Mouse (Mus musculus) stomach, embryonic 16.5 days (tissue): ENCODE results near the gene Aoah. TPM values are rescaled to one million over a fixed set of nuclear protein-coding genes. Genes with fewer than 3 reads are reported as not detected.

Experiments
- ATAC-seq: fragments of 200-750 bp; cut with Nextera tagmentation; 2 replicates; pipeline ENCODE4 v1.8.0; 2017; ENCODE audit warnings: moderate number of reproducible peaks, moderate TSS enrichment; ENCODE audit not compliant: insufficient read depth, low FRiP score
- H3K27ac ChIP-seq: fragments of 300-500 bp; sonication (generic); 2 replicates; pipeline ENCODE4 v1.5.1; 2014; ENCODE audit warnings: low read length
- H3K27me3 ChIP-seq: fragments of 300-500 bp; sonication (generic); 2 replicates; pipeline ENCODE4 v1.6.1; 2014; ENCODE audit warnings: low read length, control low read depth, mixed read lengths; ENCODE audit not compliant: control insufficient read depth, insufficient read depth
- H3K36me3 ChIP-seq: fragments of 300-500 bp; sonication (generic); 2 replicates; pipeline ENCODE4 v1.6.1; 2014; ENCODE audit warnings: low read length; ENCODE audit not compliant: control insufficient read depth, insufficient read depth
- H3K4me1 ChIP-seq: fragments of 300-500 bp; sonication (generic); 2 replicates; pipeline ENCODE4 v1.6.1; 2014; ENCODE audit warnings: low read length, control low read depth, mixed read lengths; ENCODE audit not compliant: control insufficient read depth, insufficient read depth
- H3K4me2 ChIP-seq: fragments of 300-500 bp; sonication (generic); 2 replicates; pipeline ENCODE4 v1.6.1; 2014; ENCODE audit warnings: low read depth, low read length, mixed read lengths
- H3K4me3 ChIP-seq: fragments of 300-500 bp; sonication (generic); replicated peaks from 2 replicates; pipeline ENCODE4 v1.5.1; 2014; ENCODE audit warnings: mild to moderate bottlenecking, low read length
- H3K9ac ChIP-seq: fragments of 300-500 bp; sonication (generic); 2 replicates; pipeline ENCODE4 v1.6.1; 2014; ENCODE audit warnings: low read length
- H3K9me3 ChIP-seq: fragments of 300-500 bp; sonication (generic); replicated peaks from 2 replicates; pipeline ENCODE4 v1.6.1; 2016; ENCODE audit warnings: low read length, control low read depth; ENCODE audit not compliant: control insufficient read depth
- WGBS: fragments of 180-500 bp; shearing (Covaris S2); extraction: QIAGEN DNeasy Blood & Tissue Kit; methylation state at CpG from one replicate; pipeline ENCODE4 v1.1.7; 2014; 5-methylcytosine and 5-hydroxymethylcytosine counted together
- polyA plus RNA-seq: library from polyadenylated mRNA; unstranded; fragments of >200 nt; fragmentation: Nextera tagmentation; extraction: Ambion mirVana; gene quantifications from 2 replicates; pipeline ENCODE4 v1.2.1, GENCODE M21; 2015

The Aoah gene
- polyA plus RNA-seq, 1 experiment from 2014 or later = 2.5 TPM

- H3K4me2 ChIP-seq = no peak overlapping the region
- H3K4me1 ChIP-seq = no peaks in the 10 kb centered on the region
- H3K4me3 ChIP-seq = no peak overlapping the region
- H3K27me3 ChIP-seq = no peaks in the 10 kb centered on the region
- no peak overlapping the region for H3K9ac ChIP-seq
- H3K9me3 ChIP-seq = no peaks in the 10 kb centered on the region
- no peak for ATAC-seq
- H3K27ac ChIP-seq = no peak overlapping the region
- WGBS = 9% methylated on average over 2 of the region's 2 CpGs
- H3K36me3 ChIP-seq = no peaks in the 10 kb centered on the region
Observed at GRCm38 (mm10) chr13:20900972-20901457, 107.1 kb downstream of the Aoah start.

DNA sequence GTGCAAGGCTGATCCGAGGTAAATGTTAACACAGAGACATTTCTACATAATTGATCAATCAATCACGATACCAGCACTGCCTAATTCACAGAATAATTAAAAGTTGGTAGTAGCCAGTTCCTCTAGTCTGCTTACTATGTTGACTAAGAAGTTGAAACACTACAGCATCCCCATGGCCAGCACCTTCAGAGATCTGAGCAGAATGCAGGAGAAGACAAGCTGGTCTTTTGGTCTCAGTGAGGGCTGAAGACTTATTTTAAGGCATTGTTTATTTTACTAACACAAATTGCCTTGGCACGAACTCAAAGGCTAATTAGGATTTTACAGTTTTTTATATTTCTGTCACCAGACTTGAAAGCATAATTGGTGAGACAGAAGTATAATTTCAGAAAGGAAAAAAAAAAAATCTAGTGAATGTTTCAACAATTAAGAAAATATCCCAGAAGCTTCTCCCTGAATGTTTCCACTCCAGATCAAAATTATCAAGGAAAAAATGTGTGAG lies 107.8 kb downstream of the Aoah start:
- no peak for ATAC-seq
- no peaks in the 10 kb centered on the region for H3K27me3 ChIP-seq
- no peak overlapping the region for H3K4me3 ChIP-seq
- no peaks in the 10 kb centered on the region for H3K36me3 ChIP-seq
- WGBS = 31% methylated on average over 3 of the region's 3 CpGs
- no peaks in the 10 kb centered on the region for H3K9me3 ChIP-seq
- H3K4me2 ChIP-seq = no peak overlapping the region
- no peaks in the 10 kb centered on the region for H3K4me1 ChIP-seq
- H3K9ac ChIP-seq = no peak overlapping the region
- no peak overlapping the region for H3K27ac ChIP-seq

GRCm38 (mm10) chr13:20904118-20904517 lies 110.2 kb downstream of the Aoah start:
- no peak overlapping the region for H3K4me2 ChIP-seq
- no peaks in the 10 kb centered on the region for H3K27me3 ChIP-seq
- H3K9ac ChIP-seq = no peak overlapping the region
- no peaks in the 10 kb centered on the region for H3K36me3 ChIP-seq
- H3K4me1 ChIP-seq = no peaks in the 10 kb centered on the region
- 79% methylated on average over 4 of the region's 4 CpGs for WGBS
- H3K9me3 ChIP-seq = no peaks in the 10 kb centered on the region
- no peak overlapping the region for H3K4me3 ChIP-seq
- ATAC-seq = no peak
- no peak overlapping the region for H3K27ac ChIP-seq

DNA sequence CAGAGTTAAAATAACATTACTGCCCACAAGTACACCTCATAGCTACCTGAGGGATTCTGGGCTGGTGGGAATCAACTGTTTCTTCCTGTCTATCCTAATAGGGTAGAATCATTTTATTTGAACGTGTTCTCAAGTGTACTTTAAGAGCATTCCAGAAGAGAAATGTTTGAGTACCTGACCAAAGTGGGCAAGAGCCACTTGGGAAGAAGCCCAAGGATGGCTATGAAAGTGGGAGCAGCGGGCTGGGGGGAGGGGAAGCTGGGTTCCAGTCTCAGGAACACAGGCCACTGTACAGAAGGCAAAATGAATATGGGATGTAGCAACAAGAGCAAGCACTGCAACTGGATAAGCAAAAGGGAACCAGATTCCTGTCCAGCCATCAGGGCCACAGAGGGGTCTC lies 111.3 kb downstream of the Aoah start:
- Histone ChIP-seq H3K4me2 (no peak overlapping the region), H3K36me3 (no peaks in the 10 kb centered on the region), H3K9ac (no peak overlapping the region), H3K9me3 (no peaks in the 10 kb centered on the region), H3K4me3 (no peak overlapping the region), H3K27me3 (no peaks in the 10 kb centered on the region), H3K4me1 (no peaks in the 10 kb centered on the region), H3K27ac (no peak overlapping the region)
- 69% methylated on average over 2 of the region's 2 CpGs for WGBS
- ATAC-seq = no peak

- no peaks in the 10 kb centered on the region for H3K4me1 ChIP-seq
- no peak overlapping the region for H3K27ac ChIP-seq
- H3K4me2 ChIP-seq = no peak overlapping the region
- H3K36me3 ChIP-seq = no peaks in the 10 kb centered on the region
- 45% methylated on average over 10 of the region's 10 CpGs for WGBS
- H3K9ac ChIP-seq = no peak overlapping the region
- no peaks in the 10 kb centered on the region for H3K27me3 ChIP-seq
- H3K9me3 ChIP-seq = no peaks in the 10 kb centered on the region
- no peak overlapping the region for H3K4me3 ChIP-seq
- no peak for ATAC-seq
Observed at GRCm38 (mm10) chr13:20916698-20917511, 123.0 kb downstream of the Aoah start.

- no peak overlapping the region for H3K27ac ChIP-seq
- no peak overlapping the region for H3K4me2 ChIP-seq
- H3K4me1 ChIP-seq = no peaks in the 10 kb centered on the region
- no peaks in the 10 kb centered on the region for H3K27me3 ChIP-seq
- no peaks in the 10 kb centered on the region for H3K9me3 ChIP-seq
- H3K36me3 ChIP-seq = no peaks in the 10 kb centered on the region
- no peak for ATAC-seq
- H3K4me3 ChIP-seq = no peak overlapping the region
- WGBS = 86% methylated on average over 3 of the region's 3 CpGs
- H3K9ac ChIP-seq = no peak overlapping the region
Observed at GRCm38 (mm10) chr13:20920401-20920800, 126.5 kb downstream of the Aoah start.

DNA sequence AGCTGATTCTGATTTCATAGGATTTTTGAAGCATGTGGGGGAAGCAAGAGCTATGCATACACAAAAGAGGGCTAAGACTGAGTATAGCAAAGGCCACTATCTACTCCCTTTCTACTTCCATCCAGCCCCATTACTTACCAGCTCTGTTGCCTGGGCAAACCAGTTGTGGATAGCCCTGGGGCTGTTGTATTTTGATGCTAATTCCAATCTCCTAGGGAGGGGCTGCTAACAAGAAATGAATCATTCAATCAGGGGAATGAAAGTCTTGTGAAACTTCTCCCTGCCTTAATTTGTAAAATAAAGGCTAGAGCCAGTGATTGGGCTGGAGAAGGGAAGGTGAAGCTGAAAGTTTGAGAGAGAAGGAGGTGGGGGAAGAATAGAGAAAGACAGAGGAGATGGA lies 142.1 kb downstream of the Aoah start:
- Histone ChIP-seq H3K27ac (no peak overlapping the region), H3K36me3 (no peaks in the 10 kb centered on the region), H3K9me3 (no peaks in the 10 kb centered on the region), H3K4me3 (no peak overlapping the region), H3K4me2 (no peak overlapping the region), H3K4me1 (no peaks in the 10 kb centered on the region), H3K9ac (no peak overlapping the region), H3K27me3 (no peaks in the 10 kb centered on the region)
- ATAC-seq = no peak

DNA sequence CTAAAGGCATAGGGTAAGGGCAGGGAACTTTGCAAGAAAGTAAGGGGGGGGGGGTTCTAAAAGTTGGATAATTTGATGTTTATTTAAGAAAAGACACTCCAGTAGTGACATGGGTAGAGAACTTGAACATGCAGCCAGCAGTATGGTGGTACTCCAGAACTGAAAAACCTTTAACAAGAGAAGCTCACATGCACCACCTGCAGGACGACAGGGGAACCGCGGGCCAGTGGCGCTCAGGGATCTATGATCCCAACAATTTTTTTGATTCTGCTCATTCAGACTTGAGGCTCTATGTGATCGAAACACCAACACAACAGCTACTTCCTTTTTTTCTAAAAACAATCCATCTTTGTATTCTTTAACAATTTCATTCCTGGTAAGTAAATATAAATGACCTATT lies 143.5 kb downstream of the Aoah start:
- Histone ChIP-seq H3K27me3 (no peaks in the 10 kb centered on the region), H3K4me2 (no peak overlapping the region), H3K9ac (no peak overlapping the region), H3K4me1 (no peaks in the 10 kb centered on the region), H3K27ac (no peak overlapping the region), H3K36me3 (no peaks in the 10 kb centered on the region), H3K9me3 (no peaks in the 10 kb centered on the region), H3K4me3 (no peak overlapping the region)
- no peak for ATAC-seq
- 18% methylated on average over 5 of the region's 5 CpGs for WGBS

- Histone ChIP-seq H3K4me2 (no peak overlapping the region), H3K9me3 (no peaks in the 10 kb centered on the region), H3K4me1 (no peaks in the 10 kb centered on the region), H3K4me3 (no peak overlapping the region), H3K27ac (no peak overlapping the region), H3K9ac (no peak overlapping the region), H3K36me3 (no peaks in the 10 kb centered on the region), H3K27me3 (no peaks in the 10 kb centered on the region)
- 73% methylated on average over 6 of the region's 6 CpGs for WGBS
- no peak for ATAC-seq
Observed at GRCm38 (mm10) chr13:20939099-20939498, 145.2 kb downstream of the Aoah start.
